Mouse (Mus musculus) midbrain, embryonic 15.5 days (tissue): ENCODE results near the gene Sun1. TPM values are rescaled to one million over a fixed set of nuclear protein-coding genes. Genes with fewer than 3 reads are reported as not detected.

Experiments
- ATAC-seq: fragments of 200-750 bp; cut with Nextera tagmentation; replicated peaks from 2 replicates; pipeline ENCODE4 v1.8.0; 2017; ENCODE audit warnings: moderate TSS enrichment
- H3K27ac ChIP-seq: fragments of 300-500 bp; sonication (generic); 2 replicates; pipeline ENCODE4 v1.5.1; 2015; ENCODE audit warnings: mild to moderate bottlenecking, inconsistent platforms
- H3K27me3 ChIP-seq: fragments of 300-500 bp; sonication (generic); replicated peaks from 2 replicates; pipeline ENCODE4 v1.6.1; 2015; ENCODE audit warnings: inconsistent platforms
- H3K36me3 ChIP-seq: fragments of 300-500 bp; sonication (generic); replicated peaks from 2 replicates; pipeline ENCODE4 v1.6.1; 2015; ENCODE audit warnings: inconsistent platforms
- H3K4me1 ChIP-seq: fragments of 300-500 bp; sonication (generic); 2 replicates; pipeline ENCODE4 v1.6.1; 2015; ENCODE audit warnings: inconsistent platforms
- H3K4me2 ChIP-seq: fragments of 300-500 bp; sonication (generic); 2 replicates; pipeline ENCODE4 v1.6.1; 2015; ENCODE audit warnings: inconsistent platforms, mild to moderate bottlenecking, moderate library complexity
- H3K4me3 ChIP-seq: fragments of 300-500 bp; sonication (generic); 2 replicates; pipeline ENCODE4 v1.5.1; 2015; ENCODE audit warnings: mild to moderate bottlenecking, inconsistent platforms
- H3K9ac ChIP-seq: fragments of 300-500 bp; sonication (generic); 2 replicates; pipeline ENCODE4 v1.6.1; 2015; ENCODE audit warnings: mild to moderate bottlenecking, inconsistent platforms
- H3K9me3 ChIP-seq: fragments of 300-500 bp; sonication (generic); 2 replicates; pipeline ENCODE4 v1.6.1; 2016; ENCODE audit warnings: inconsistent platforms
- WGBS: fragments of 180-500 bp; shearing (Covaris S2); methylation state at CpG from one replicate; pipeline ENCODE4 v1.1.7; 2015; ENCODE audit warnings: mixed read lengths; 5-methylcytosine and 5-hydroxymethylcytosine counted together
- polyA plus RNA-seq: library from polyadenylated mRNA; unstranded; fragments of >200 nt; fragmentation: Nextera tagmentation; extraction: Ambion mirVana; gene quantifications from 2 replicates; pipeline ENCODE4 v1.2.1, GENCODE M21; 2015

Sun1 gene
- polyA plus RNA-seq, 1 experiment from 2014 or later, result 54.3 TPM

DNA sequence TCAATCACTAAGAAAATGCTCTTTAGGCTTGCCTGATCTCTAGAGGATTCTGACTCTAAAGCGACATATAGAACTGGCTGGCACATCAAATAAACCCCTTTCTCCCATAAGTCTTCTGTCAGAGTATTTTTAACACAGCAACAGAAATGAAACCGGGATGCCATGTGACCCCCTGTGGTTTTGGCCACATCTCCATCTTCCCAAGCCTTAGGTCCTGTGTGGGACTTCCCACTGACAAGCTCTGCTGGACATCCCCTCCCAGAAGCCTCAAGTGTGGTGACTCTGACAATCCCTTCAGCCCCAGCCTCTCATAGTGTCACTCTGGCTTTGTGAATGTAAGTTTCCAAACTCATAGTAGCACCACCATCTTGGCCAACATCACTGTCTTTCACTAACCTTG, 93.7 kb downstream of the Sun1 start:
- WGBS, result 79% methylated on average over 2 of the region's 2 CpGs
- H3K4me3 ChIP-seq, result no peak overlapping the region
- H3K27ac ChIP-seq, result no peak overlapping the region
- H3K4me1 ChIP-seq, result no peaks in the 10 kb centered on the region
- H3K36me3 ChIP-seq, result 0 out of 2 replicates have a peak, but pooled peaks cover 2% of the 10 kb centered on the region
- no peaks in the 10 kb centered on the region for H3K9me3 ChIP-seq
- H3K27me3 ChIP-seq, result no peaks in the 10 kb centered on the region
- no peak for ATAC-seq
- no peak overlapping the region for H3K9ac ChIP-seq
- H3K4me2 ChIP-seq, result no peak overlapping the region

DNA sequence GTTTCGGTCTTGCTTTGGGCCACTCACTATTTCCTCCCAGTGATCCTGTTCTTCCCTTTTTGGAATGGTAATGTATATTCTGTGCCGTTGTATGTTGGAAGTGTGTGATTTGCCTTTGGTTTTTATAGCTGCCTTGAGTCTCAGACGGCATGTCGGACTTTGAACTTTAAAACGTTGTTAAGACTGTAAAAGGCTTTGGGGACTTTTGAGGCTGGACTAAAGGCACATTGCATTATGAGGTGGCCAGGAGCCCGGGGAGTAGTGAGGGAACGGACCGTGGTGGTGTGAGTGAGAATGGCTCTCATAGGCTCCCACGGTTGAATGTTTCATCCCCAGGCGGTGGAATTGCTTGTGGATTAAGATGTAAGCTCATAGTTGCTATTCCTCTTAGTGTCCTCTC, 96.7 kb downstream of the Sun1 start:
- Histone ChIP-seq H3K9ac (no peak overlapping the region), H3K9me3 (no peaks in the 10 kb centered on the region), H3K4me3 (no peak overlapping the region), H3K27me3 (no peaks in the 10 kb centered on the region), H3K36me3 (0 out of 2 replicates have a peak, but pooled peaks cover 2% of the 10 kb centered on the region), H3K4me1 (no peaks in the 10 kb centered on the region), H3K27ac (no peak overlapping the region), H3K4me2 (no peak overlapping the region)
- 82% methylated on average over 10 of the region's 10 CpGs for whole genome bisulfite sequencing
- no peak for ATAC-seq

DNA sequence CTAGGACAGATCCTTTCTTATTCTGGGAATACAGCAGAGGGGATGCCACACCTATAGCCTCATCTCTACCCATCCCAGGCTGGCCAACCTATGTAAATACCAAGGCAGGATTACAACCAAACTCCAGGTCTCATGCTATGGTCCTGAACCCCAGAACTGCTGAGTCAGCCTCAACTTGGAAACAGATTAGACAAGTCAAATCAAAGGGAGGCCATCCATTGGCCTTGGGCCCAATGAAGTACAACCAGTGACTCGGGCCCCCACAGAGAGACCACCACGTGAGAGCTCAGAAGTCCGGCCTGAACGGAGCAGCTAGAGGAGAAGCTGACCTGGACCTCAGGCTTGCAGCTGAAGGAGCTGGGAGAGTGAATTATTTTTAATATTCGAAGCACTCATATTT, 97.3 kb downstream of the Sun1 start:
- 73% methylated on average over 5 of the region's 5 CpGs for WGBS
- H3K4me3 ChIP-seq, result no peak overlapping the region

More for the DNA sequence above, 97.3 kb downstream of the Sun1 start:
- H3K9me3 ChIP-seq, result no peaks in the 10 kb centered on the region
- no peaks in the 10 kb centered on the region for H3K4me1 ChIP-seq
- H3K9ac ChIP-seq, result no peak overlapping the region
- H3K4me2 ChIP-seq, result no peak overlapping the region
- H3K27ac ChIP-seq, result no peak overlapping the region
- H3K27me3 ChIP-seq, result no peaks in the 10 kb centered on the region
- no peak for ATAC-seq
- H3K36me3 ChIP-seq, result 0 out of 2 replicates have a peak, but pooled peaks cover 2% of the 10 kb centered on the region

Other genes with a start within 250 kb of the Sun1 start
- 22.5 and 23.6 TPM in 2 replicates for gene Pdgfa, start 203.3 kb upstream of the Sun1 start, polyA plus RNA-seq
- 303 and 316 TPM in 2 replicates for gene Prkar1b, start 50.6 kb upstream of the Sun1 start, polyA plus RNA-seq
- gene Dnaaf5, start 50.4 kb upstream of the Sun1 start, polyA plus RNA-seq, result 4.6 and 5.1 TPM in 2 replicates
- gene Get4, start 51.7 kb downstream of the Sun1 start, polyA plus RNA-seq, result 119 and 127 TPM in 2 replicates
- gene Adap1, start 125.0 kb downstream of the Sun1 start, polyA plus RNA-seq, result 115 and 118 TPM in 2 replicates
- 106 and 108 TPM in 2 replicates for gene Cox19, start 150.8 kb downstream of the Sun1 start, polyA plus RNA-seq
- 0.46 TPM in 1 of 2 replicates, not detected in the other for gene Cyp2w1, start 152.0 kb downstream of the Sun1 start, polyA plus RNA-seq
- gene Gpr146, start 177.1 kb downstream of the Sun1 start, polyA plus RNA-seq, result 2.5 and 2.7 TPM in 2 replicates
- 0.18 and 0.33 TPM in 2 replicates for gene C130050O18Rik, start 204.6 kb downstream of the Sun1 start, polyA plus RNA-seq
- gene Gper1, start 222.5 kb downstream of the Sun1 start, polyA plus RNA-seq, result 8.2 and 9.5 TPM in 2 replicates